Mouse (Mus musculus): ENCODE results near the gene Galnt17.

The Galnt17 gene

GRCm38 (mm10) chr5:131241689-131242088, 66.6 kb downstream of the Galnt17 start:
- no peak for DNase-seq

- no peak for DNase-seq
Observed at GRCm38 (mm10) chr5:131239813-131240212, 68.5 kb downstream of the Galnt17 start.

GRCm38 (mm10) chr5:131236906-131237305, 71.4 kb downstream of the Galnt17 start:
- DNase-seq, result peak; percentile 75

GRCm38 (mm10) chr5:131233828-131234227, 74.5 kb downstream of the Galnt17 start:
- DNase-seq, result peak; percentile 68

- DNase-seq, result no peak
Observed at GRCm38 (mm10) chr5:131231060-131231459, 77.2 kb downstream of the Galnt17 start.

GRCm38 (mm10) chr5:131229744-131230143, 78.6 kb downstream of the Galnt17 start:
- no peak for DNase-seq

- no peak for DNase-seq
Observed at GRCm38 (mm10) chr5:131223416-131223815, 84.9 kb downstream of the Galnt17 start.

- DNase-seq, result no peak
Observed at GRCm38 (mm10) chr5:131222498-131223244, 85.6 kb downstream of the Galnt17 start.

GRCm38 (mm10) chr5:131218221-131218620, 90.1 kb downstream of the Galnt17 start:
- DNase-seq, result no peak

- DNase-seq, result no peak
Observed at GRCm38 (mm10) chr5:131211618-131212017, 96.7 kb downstream of the Galnt17 start.

- no peak for DNase-seq
Observed at GRCm38 (mm10) chr5:131201146-131201545, 107.2 kb downstream of the Galnt17 start.

GRCm38 (mm10) chr5:131192311-131192710, 116.0 kb downstream of the Galnt17 start:
- DNase-seq, result no peak

- no peak for DNase-seq
Observed at GRCm38 (mm10) chr5:131184566-131184965, 123.7 kb downstream of the Galnt17 start.

GRCm38 (mm10) chr5:131181231-131181630, 127.1 kb downstream of the Galnt17 start:
- DNase-seq, result no peak

- DNase-seq, result no peak
Observed at GRCm38 (mm10) chr5:131180756-131181155, 127.5 kb downstream of the Galnt17 start.

- no peak for DNase-seq
Observed at GRCm38 (mm10) chr5:131177851-131178250, 130.4 kb downstream of the Galnt17 start.

- no peak for DNase-seq
Observed at GRCm38 (mm10) chr5:131177168-131177567, 131.1 kb downstream of the Galnt17 start.

- peak; percentile 23 for DNase-seq
Observed at GRCm38 (mm10) chr5:131169186-131169585, 139.1 kb downstream of the Galnt17 start.

- DNase-seq, result no peak
Observed at GRCm38 (mm10) chr5:131167366-131167765, 140.9 kb downstream of the Galnt17 start.

GRCm38 (mm10) chr5:131165681-131166080, 142.6 kb downstream of the Galnt17 start:
- DNase-seq, result no peak

GRCm38 (mm10) chr5:131157866-131158265, 150.4 kb downstream of the Galnt17 start:
- DNase-seq, result no peak

GRCm38 (mm10) chr5:131156323-131156722, 152.0 kb downstream of the Galnt17 start:
- DNase-seq, result no peak

- peak; percentile 5 for DNase-seq
Observed at GRCm38 (mm10) chr5:131142606-131143005, 165.7 kb downstream of the Galnt17 start.

GRCm38 (mm10) chr5:131134809-131135208, 173.5 kb downstream of the Galnt17 start:
- no peak for DNase-seq

GRCm38 (mm10) chr5:131120296-131120840, 187.9 kb downstream of the Galnt17 start:
- no peak for DNase-seq

Measured in kidney, postnatal 10 days (tissue).